Mouse (Mus musculus) heart, embryonic 12.5 days (tissue): ENCODE data around the gene Ufd1. TPM values are rescaled to one million over a fixed set of nuclear protein-coding genes. Genes with fewer than 3 reads are reported as not detected.
A peak's percentile ranks its signal among the peaks of the same experiment; 100 is the strongest.

Experiments
- ATAC-seq: fragments of 200-750 bp; cut with Nextera tagmentation; 2 replicates; pipeline ENCODE4 v1.8.0; 2017; ENCODE audit warnings: moderate TSS enrichment, moderate library complexity; ENCODE audit not compliant: insufficient number of reproducible peaks, low FRiP score
- H3K27ac ChIP-seq: fragments of 300-500 bp; sonication (generic); 2 replicates; pipeline ENCODE4 v1.5.1; 2016; ENCODE audit warnings: mild to moderate bottlenecking, moderate library complexity; ENCODE audit not compliant: poor library complexity, severe bottlenecking
- H3K27me3 ChIP-seq: fragments of 300-500 bp; sonication (generic); replicated peaks from 2 replicates; pipeline ENCODE4 v1.6.1; 2016; ENCODE audit warnings: mild to moderate bottlenecking, moderate library complexity
- H3K36me3 ChIP-seq: fragments of 300-500 bp; sonication (generic); 2 replicates; pipeline ENCODE4 v1.6.1; 2016; ENCODE audit warnings: mild to moderate bottlenecking, moderate library complexity
- H3K4me1 ChIP-seq: fragments of 300-500 bp; sonication (generic); replicated peaks from 2 replicates; pipeline ENCODE4 v1.6.1; 2016; ENCODE audit warnings: mild to moderate bottlenecking
- H3K4me2 ChIP-seq: fragments of 300-500 bp; sonication (generic); 2 replicates; pipeline ENCODE4 v1.6.1; 2016; ENCODE audit warnings: mild to moderate bottlenecking, moderate library complexity
- H3K4me3 ChIP-seq: fragments of 300-500 bp; sonication (generic); 2 replicates; pipeline ENCODE4 v1.5.1; 2016; ENCODE audit warnings: mild to moderate bottlenecking
- H3K9ac ChIP-seq: fragments of 300-500 bp; sonication (generic); 2 replicates; pipeline ENCODE4 v1.6.1; 2016; ENCODE audit warnings: mild to moderate bottlenecking, moderate library complexity
- H3K9me3 ChIP-seq: fragments of 300-500 bp; sonication (generic); replicated peaks from 2 replicates; pipeline ENCODE4 v1.6.1; 2016; ENCODE audit warnings: mild to moderate bottlenecking, moderate library complexity
- WGBS: fragments of 180-500 bp; shearing (Covaris S2); methylation state at CpG from one replicate; pipeline ENCODE4 v1.1.7; 2016; 5-methylcytosine and 5-hydroxymethylcytosine counted together
- polyA plus RNA-seq: library from polyadenylated mRNA; unstranded; fragments of >200 nt; fragmentation: Nextera tagmentation; extraction: Ambion mirVana; gene quantifications from 2 replicates; pipeline ENCODE4 v1.2.1, GENCODE M21; 2016

Ufd1 gene
- polyA plus RNA-seq, 1 experiment from 2014 or later: 71.7 TPM

DNA sequence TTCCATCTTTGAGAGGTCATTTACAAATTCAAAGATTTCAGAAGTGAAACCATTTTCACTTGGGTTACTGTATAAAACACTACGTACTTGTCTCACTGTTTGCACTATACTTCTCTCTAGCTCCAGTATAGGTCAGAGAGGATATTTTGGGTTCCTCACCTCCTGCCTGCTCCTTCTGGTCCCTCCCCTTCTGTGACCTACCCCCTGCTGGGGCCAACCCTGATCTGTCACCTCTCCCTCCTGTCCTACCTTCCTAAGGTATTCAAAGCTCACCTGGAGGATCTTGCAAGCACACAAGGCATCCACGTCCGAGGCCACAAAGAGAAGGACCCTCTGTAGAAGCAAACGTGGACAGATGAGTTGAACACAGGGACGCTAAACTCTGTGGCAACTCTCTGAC lies 547 bp upstream of the Ufd1 start:
- H3K27ac ChIP-seq: no peak overlapping the region
- H3K27me3 ChIP-seq: no peaks in the 10 kb centered on the region
- peak overlapping the region; percentile 85 for H3K4me3 ChIP-seq
- H3K9me3 ChIP-seq: no peaks in the 10 kb centered on the region
- H3K4me2 ChIP-seq: peak overlapping the region; percentile 84
- H3K9ac ChIP-seq: peak overlapping the region; percentile 70
- peaks cover 44% of the 10 kb centered on the region for H3K36me3 ChIP-seq
- H3K4me1 ChIP-seq: peaks cover 16% of the 10 kb centered on the region
- 8% methylated on average over 5 of the region's 5 CpGs for WGBS
- no peak for ATAC-seq

DNA sequence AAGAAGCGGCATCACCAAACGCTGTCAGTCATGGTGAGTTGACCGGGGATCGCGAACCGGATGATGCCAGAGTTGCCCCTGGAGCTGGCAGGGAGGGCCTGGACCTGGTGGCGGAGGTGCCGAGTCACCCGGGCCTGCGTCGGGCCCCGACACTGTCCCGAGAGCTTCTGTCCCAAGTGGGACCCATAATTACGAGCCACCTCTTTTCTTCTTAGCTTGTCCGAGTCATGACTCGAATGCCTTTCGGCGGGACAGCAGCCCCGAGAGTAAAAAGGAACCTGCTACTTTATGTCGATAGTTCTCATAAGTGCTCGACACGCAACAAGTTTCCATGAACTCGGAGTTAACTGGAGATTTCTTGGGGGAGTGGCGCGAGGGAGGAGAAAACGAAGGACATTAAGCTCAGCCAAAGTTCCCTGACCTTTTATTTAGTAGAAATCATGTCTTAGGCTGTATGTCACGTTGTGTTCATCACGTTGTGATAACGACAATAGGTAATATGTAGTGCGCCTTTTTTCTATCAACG lies 869 bp downstream of the Ufd1 start:
- peak overlapping the region; percentile 82 for H3K27ac ChIP-seq
- H3K36me3 ChIP-seq: peaks cover 44% of the 10 kb centered on the region
- peak; percentile 51 for ATAC-seq
- peak overlapping the region; percentile 92 for H3K9ac ChIP-seq
- H3K9me3 ChIP-seq: no peaks in the 10 kb centered on the region
- H3K4me3 ChIP-seq: peak overlapping the region; percentile 85
- H3K27me3 ChIP-seq: no peaks in the 10 kb centered on the region
- peaks cover 16% of the 10 kb centered on the region for H3K4me1 ChIP-seq
- peak overlapping the region; percentile 84 for H3K4me2 ChIP-seq
- 2% methylated on average over 31 of the region's 31 CpGs for WGBS

GRCm38 (mm10) chr16:18822356-18822755 lies 10.8 kb downstream of the Ufd1 start:
- no peak for ATAC-seq
- Histone ChIP-seq H3K9ac (no peak overlapping the region), H3K27me3 (no peaks in the 10 kb centered on the region), H3K36me3 (peaks cover 96% of the 10 kb centered on the region), H3K27ac (no peak overlapping the region), H3K4me3 (no peak overlapping the region), H3K4me2 (no peak overlapping the region), H3K9me3 (no peaks in the 10 kb centered on the region), H3K4me1 (no peaks in the 10 kb centered on the region)
- 66% methylated on average over 1 of the region's 1 CpGs for WGBS

DNA sequence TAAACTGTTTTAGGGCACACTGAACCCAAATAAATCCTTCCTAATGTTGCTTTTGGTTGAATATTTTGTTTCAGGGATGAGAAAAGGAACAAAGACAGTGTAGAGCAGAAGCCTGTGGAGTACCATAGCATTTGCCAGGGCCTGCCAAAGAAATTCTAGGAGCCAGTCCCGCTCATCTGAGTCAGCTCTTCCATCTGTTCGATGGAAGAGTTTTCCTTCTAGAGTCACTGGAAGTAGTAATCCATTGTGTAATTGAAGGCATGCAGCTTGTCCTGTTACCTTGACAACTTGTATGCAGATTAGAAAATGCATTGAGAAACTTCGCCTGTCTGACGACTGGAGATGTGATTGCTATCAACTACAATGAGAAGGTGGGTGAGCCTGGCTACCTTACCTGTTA lies 11.3 kb downstream of the Ufd1 start:
- whole genome bisulfite sequencing: 86% methylated on average over 4 of the region's 4 CpGs
- H3K4me3 ChIP-seq: no peak overlapping the region
- H3K36me3 ChIP-seq: peaks cover 96% of the 10 kb centered on the region
- H3K9me3 ChIP-seq: no peaks in the 10 kb centered on the region
- H3K27ac ChIP-seq: no peak overlapping the region
- no peak overlapping the region for H3K4me2 ChIP-seq
- H3K27me3 ChIP-seq: no peaks in the 10 kb centered on the region
- H3K9ac ChIP-seq: no peak overlapping the region
- ATAC-seq: no peak
- no peaks in the 10 kb centered on the region for H3K4me1 ChIP-seq

- H3K4me2 ChIP-seq: no peak overlapping the region
- no peak overlapping the region for H3K27ac ChIP-seq
- H3K27me3 ChIP-seq: no peaks in the 10 kb centered on the region
- no peak for ATAC-seq
- no peak overlapping the region for H3K9ac ChIP-seq
- no peaks in the 10 kb centered on the region for H3K4me1 ChIP-seq
- no peaks in the 10 kb centered on the region for H3K9me3 ChIP-seq
- 91% methylated on average over 3 of the region's 3 CpGs for WGBS
- peaks cover 90% of the 10 kb centered on the region for H3K36me3 ChIP-seq
- H3K4me3 ChIP-seq: no peak overlapping the region
These were observed 17.1 kb downstream of the Ufd1 start for GRCm38 (mm10) chr16:18828630-18829029.

DNA sequence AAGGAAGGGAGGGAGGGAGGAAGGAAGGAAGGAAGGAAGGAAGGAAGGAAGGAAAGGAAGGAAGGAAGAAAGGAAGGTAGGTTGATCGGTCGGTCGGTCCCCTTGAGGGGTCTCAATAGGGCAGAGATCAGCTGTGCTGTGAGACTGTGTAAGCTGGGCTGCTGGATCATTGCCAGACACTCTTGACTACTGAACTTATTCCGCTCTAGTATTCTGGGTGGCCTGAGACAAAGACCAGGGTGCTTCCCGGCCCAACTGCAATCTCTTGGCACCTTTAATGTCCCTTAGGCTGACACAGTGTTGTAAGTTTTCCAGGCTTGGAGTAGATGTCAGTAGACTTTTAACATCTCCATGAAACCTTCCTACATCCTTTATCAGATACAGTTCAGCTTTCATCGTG lies 17.5 kb downstream of the Ufd1 start:
- ATAC-seq: no peak
- H3K27ac ChIP-seq: no peak overlapping the region
- WGBS: 79% methylated on average over 6 of the region's 6 CpGs

GRCm38 (mm10) chr16:18833486-18833885 lies 21.9 kb downstream of the Ufd1 start:
- H3K4me1 ChIP-seq: no peaks in the 10 kb centered on the region
- no peak overlapping the region for H3K4me2 ChIP-seq
- no peak for ATAC-seq
- H3K9ac ChIP-seq: no peak overlapping the region
- H3K4me3 ChIP-seq: no peak overlapping the region
- H3K27me3 ChIP-seq: no peaks in the 10 kb centered on the region
- H3K9me3 ChIP-seq: no peaks in the 10 kb centered on the region
- H3K36me3 ChIP-seq: peaks cover 60% of the 10 kb centered on the region
- WGBS: 76% methylated on average over 2 of the region's 2 CpGs
- H3K27ac ChIP-seq: no peak overlapping the region

More for the DNA sequence above, 17.5 kb downstream of the Ufd1 start:
- no peaks in the 10 kb centered on the region for H3K27me3 ChIP-seq
- no peak overlapping the region for H3K4me3 ChIP-seq
- H3K9me3 ChIP-seq: no peaks in the 10 kb centered on the region
- no peak overlapping the region for H3K9ac ChIP-seq
- no peak overlapping the region for H3K4me2 ChIP-seq
- peaks cover 91% of the 10 kb centered on the region for H3K36me3 ChIP-seq
- no peaks in the 10 kb centered on the region for H3K4me1 ChIP-seq

GRCm38 (mm10) chr16:18836073-18836467 lies 24.5 kb downstream of the Ufd1 start:
- Histone ChIP-seq H3K9me3 (no peaks in the 10 kb centered on the region), H3K27ac (no peak overlapping the region), H3K4me3 (peak overlapping the region; percentile 99), H3K36me3 (peaks cover 47% of the 10 kb centered on the region), H3K4me1 (no peaks in the 10 kb centered on the region), H3K27me3 (no peaks in the 10 kb centered on the region), H3K9ac (no peak overlapping the region; the same call in 1 of the 2 replicates), H3K4me2 (peak overlapping the region; percentile 85)
- peak; percentile 19; the same call in 1 of the 2 replicates for ATAC-seq
- 29% methylated on average over 3 of the region's 3 CpGs for WGBS

DNA sequence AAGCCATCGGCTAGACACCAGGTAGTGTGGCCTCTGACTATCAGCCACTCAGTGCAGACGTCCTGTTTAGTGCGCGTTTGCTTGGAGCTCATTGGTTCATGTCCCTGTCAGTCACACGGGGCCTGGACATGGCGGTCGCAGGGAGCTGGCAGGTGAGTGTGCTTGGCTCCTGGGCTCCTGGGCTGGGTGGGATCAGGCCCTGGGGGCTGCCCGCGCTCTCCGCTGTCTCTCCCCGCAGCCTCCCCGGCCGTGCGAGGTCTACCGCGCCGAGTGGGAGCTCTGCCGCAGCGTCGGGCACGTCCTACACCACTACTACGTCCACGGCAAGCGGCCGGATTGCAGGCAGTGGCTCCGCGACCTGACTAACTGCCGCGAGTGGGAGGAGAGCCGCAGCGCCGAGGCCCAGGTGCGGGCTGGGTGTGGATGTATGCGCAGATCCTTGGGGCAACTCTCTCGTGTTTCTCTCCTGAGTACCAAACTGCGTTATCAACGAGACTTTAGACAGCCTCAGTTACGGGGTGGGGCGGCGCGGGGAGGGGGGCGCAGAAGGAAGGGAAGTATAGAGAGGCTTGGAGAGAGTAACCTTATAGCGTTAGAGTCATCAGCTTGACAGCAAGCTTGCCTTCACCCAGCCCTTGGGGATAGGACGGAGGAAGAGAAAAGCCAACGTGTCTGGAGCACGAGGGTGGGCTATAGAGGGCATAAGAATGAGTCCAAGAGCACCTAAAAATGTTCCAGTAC lies 25.1 kb downstream of the Ufd1 start, which contains the start of the genes 2510002D24Rik and Gm28539:
2510002D24Rik (plus strand) TSS at position 111 of the 741 bp plus-strand sequence.
Gm28539 (plus strand) TSS at position 117 of the 741 bp plus-strand sequence.
- no peaks in the 10 kb centered on the region for H3K27me3 ChIP-seq
- H3K27ac ChIP-seq: no peak within 1 kb of the TSS
- H3K9ac ChIP-seq: peak within 1 kb of the TSS; percentile 94
- ATAC-seq: peak; percentile 97
- H3K4me1 ChIP-seq: no peaks in the 10 kb centered on the region
- peak within 1 kb of the TSS; percentile 85 for H3K4me2 ChIP-seq
- H3K36me3 ChIP-seq: peaks cover 42% of the 10 kb centered on the region
- H3K9me3 ChIP-seq: no peaks in the 10 kb centered on the region
- H3K4me3 ChIP-seq: peak within 1 kb of the TSS; percentile 99
- WGBS: under 1% methylated on average over 46 of the region's 46 CpGs

GRCm38 (mm10) chr16:18838346-18838745 lies 26.8 kb downstream of the Ufd1 start:
- peaks cover 27% of the 10 kb centered on the region for H3K36me3 ChIP-seq
- 94% methylated on average over 4 of the region's 4 CpGs for WGBS
- no peak overlapping the region for H3K4me3 ChIP-seq
- H3K27me3 ChIP-seq: no peaks in the 10 kb centered on the region
- H3K9me3 ChIP-seq: no peaks in the 10 kb centered on the region
- H3K4me1 ChIP-seq: no peaks in the 10 kb centered on the region
- H3K9ac ChIP-seq: no peak overlapping the region
- no peak for ATAC-seq
- no peak overlapping the region for H3K27ac ChIP-seq
- H3K4me2 ChIP-seq: no peak overlapping the region

- H3K9ac ChIP-seq: no peak overlapping the region
- 0 out of 2 replicates have a peak, but pooled peaks cover 5% of the 10 kb centered on the region for H3K9me3 ChIP-seq
- no peak for ATAC-seq
- H3K27ac ChIP-seq: no peak overlapping the region
- no peak overlapping the region for H3K4me3 ChIP-seq
- H3K4me1 ChIP-seq: no peaks in the 10 kb centered on the region
- H3K36me3 ChIP-seq: no peaks in the 10 kb centered on the region
- no peak overlapping the region for H3K4me2 ChIP-seq
- H3K27me3 ChIP-seq: no peaks in the 10 kb centered on the region
- WGBS: 82% methylated on average over 15 of the region's 15 CpGs
These were observed 34.8 kb downstream of the Ufd1 start for GRCm38 (mm10) chr16:18846301-18846820.
